Mouse (Mus musculus): Measurements from ENCODE around the gene Rxra.

GRCm38 (mm10) chr2:27678331-27678730 lies 2.1 kb downstream of the Rxra start:
- TF ChIP-seq CTCF (IDR thresholded peaks at IDR 0.05; ENCODE audit: control insufficient read depth, insufficient read depth, insufficient read length) (no peak), MYOG (IDR thresholded peaks at IDR 0.05; ENCODE audit: control insufficient read depth, extremely low read depth, insufficient read length) (no peak), CEBPB (IDR thresholded peaks at IDR 0.05; ENCODE audit: low read depth) (no peak), MYOD1 (IDR thresholded peaks at IDR 0.05; ENCODE audit: control insufficient read depth, insufficient read length, low read depth) (no peak), MAX (IDR thresholded peaks at IDR 0.05) (no peak)

Measured in C2C12 (cell line).